Mouse (Mus musculus): ENCODE data around the gene Znrf2. TPM values are rescaled to one million over a fixed set of nuclear protein-coding genes. Genes with fewer than 3 reads are reported as not detected.

Gene Znrf2
- total and polyA plus RNA-seq, 3 experiments: 16.0 to 26.9 (median 18.3) TPM

DNA sequence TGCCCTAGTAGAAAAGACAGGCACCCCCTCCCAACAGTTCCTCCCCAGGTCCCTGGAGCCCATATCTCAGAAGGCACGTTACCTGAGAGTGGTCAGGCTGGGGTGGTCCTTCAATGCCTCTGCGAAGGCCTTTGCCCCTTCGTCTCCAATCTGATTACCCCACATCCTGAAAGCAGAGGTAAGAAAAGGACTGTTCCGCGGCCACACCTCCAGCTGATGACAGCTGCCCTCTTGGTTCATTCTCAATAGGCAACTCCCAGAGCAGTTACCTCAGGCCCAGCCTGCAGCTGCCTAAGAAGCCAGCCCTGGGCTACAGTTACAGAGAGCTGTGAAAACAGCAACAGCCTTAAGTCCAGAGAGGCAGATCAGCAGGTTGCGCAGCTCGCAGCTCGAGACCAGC, 117.6 kb downstream of the Znrf2 start:
- Histone ChIP-seq H3K27me3 (replicated peaks) (no peaks in the 10 kb centered on the region), H3K9me3 (replicated peaks; ENCODE audit: low read length) (no peaks in the 10 kb centered on the region), H3K36me3 (replicated peaks in 1 of 2; ENCODE audit: control insufficient read depth in 1 of 2, insufficient read depth in 1 of 2, low read length in 1 of 2) (no peaks in the 10 kb centered on the region), H3K4me1 (ENCODE audit: control insufficient read depth in 1 of 2, insufficient read depth in 2 of 2) (peaks cover 0 to 21% of the 10 kb centered on the region in 2 experiments; a peak in 2 of 4 replicates), H3K9ac (ENCODE audit: insufficient read depth, low read depth) (no peak overlapping the region), H3K4me3 (replicated peaks in 1 of 3; ENCODE audit: low read depth in 2 of 3, low read length in 2 of 3, poor library complexity in 1 of 3) (no peak overlapping the region), H3K79me2 (replicated peaks; ENCODE audit: control insufficient read depth, extremely low read depth, insufficient read depth, poor library complexity, severe bottlenecking) (no peaks in the 10 kb centered on the region), H3K4me2 (ENCODE audit: insufficient read depth, low read depth, poor library complexity, severe bottlenecking) (no peak overlapping the region), H3K27ac (ENCODE audit: insufficient read depth, low read depth) (no peak overlapping the region)
- no peak for TF ChIP-seq MAFK (IDR thresholded peaks at IDR 0.05; ENCODE audit: insufficient replicate concordance, low read length)
- TF ChIP-seq ELF1 (IDR thresholded peaks at IDR 0.05; ENCODE audit: low read depth, low read length): no peak
- no peak for TF ChIP-seq HCFC1 (IDR thresholded peaks at IDR 0.05; ENCODE audit: low read depth, low read length)
- TF ChIP-seq JUN (IDR thresholded peaks at IDR 0.05; ENCODE audit: insufficient read depth, low read depth, low read length): no peak
- no peak for TF ChIP-seq MYC (IDR thresholded peaks at IDR 0.05; ENCODE audit: low read depth, low read length)
- no peak for TF ChIP-seq TCF12 (IDR thresholded peaks at IDR 0.05; ENCODE audit: low read depth, low read length)
- TF ChIP-seq SMC3 (IDR thresholded peaks at IDR 0.05; ENCODE audit: low read depth, low read length): no peak
- no peak for TF ChIP-seq GABPA (IDR thresholded peaks at IDR 0.05; ENCODE audit: insufficient replicate concordance, low read depth, low read length)
- TF ChIP-seq MAZ (IDR thresholded peaks at IDR 0.05; ENCODE audit: low read depth, low read length): no peak
- no peak for TF ChIP-seq ZC3H11A (IDR thresholded peaks at IDR 0.05; ENCODE audit: low read depth, low read length)
- DNase-seq (ENCODE audit: extremely low read depth): no peak
- dilution Hi-C loops (cut with MboI; ENCODE audit: extremely low pct_ligation_motif_present, extremely low pct_unique_long_range_greater_than_20kb, low sequenced_read_pairs): no loop called here
- in situ Hi-C loops (cut with MboI; ENCODE audit: low pct_ligation_motif_present, low pct_unique_long_range_greater_than_20kb, low sequenced_read_pairs): no loop called here

DNA sequence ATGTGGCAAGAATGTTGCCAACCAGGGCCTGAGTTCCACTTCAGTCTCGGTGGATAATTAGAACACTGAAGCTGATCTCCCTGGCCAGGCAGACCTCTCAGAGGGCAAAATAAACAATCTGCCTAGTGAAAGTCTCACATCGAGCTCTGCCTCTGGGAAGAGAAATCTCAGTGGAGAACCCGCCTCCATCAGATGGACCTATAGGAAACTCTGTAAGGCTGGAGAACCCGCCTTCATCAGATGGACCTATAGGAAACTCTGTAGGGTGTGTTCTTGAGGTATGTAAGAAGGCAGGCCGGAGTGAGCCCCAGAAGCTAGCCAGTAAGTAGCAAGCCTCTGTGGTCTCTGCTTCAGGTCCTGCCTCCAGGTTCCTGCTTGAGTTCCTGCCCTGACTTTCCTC, 118.2 kb downstream of the Znrf2 start:
- Histone ChIP-seq H3K4me2 (ENCODE audit: insufficient read depth, low read depth, poor library complexity, severe bottlenecking) (no peak overlapping the region), H3K4me1 (ENCODE audit: control insufficient read depth in 1 of 2, insufficient read depth in 2 of 2) (peaks cover 0 to 24% of the 10 kb centered on the region in 2 experiments; a peak in 2 of 4 replicates), H3K9me3 (replicated peaks; ENCODE audit: low read length) (no peaks in the 10 kb centered on the region), H3K4me3 (replicated peaks in 1 of 3; ENCODE audit: low read depth in 2 of 3, low read length in 2 of 3, poor library complexity in 1 of 3) (no peak overlapping the region), H3K79me2 (replicated peaks; ENCODE audit: control insufficient read depth, extremely low read depth, insufficient read depth, poor library complexity, severe bottlenecking) (no peaks in the 10 kb centered on the region), H3K27me3 (replicated peaks) (no peaks in the 10 kb centered on the region), H3K9ac (ENCODE audit: insufficient read depth, low read depth) (no peak overlapping the region), H3K36me3 (replicated peaks in 1 of 2; ENCODE audit: control insufficient read depth in 1 of 2, insufficient read depth in 1 of 2, low read length in 1 of 2) (no peaks in the 10 kb centered on the region), H3K27ac (ENCODE audit: insufficient read depth, low read depth) (no peak overlapping the region)
- DNase-seq (ENCODE audit: extremely low read depth): no peak
- dilution Hi-C loops (cut with MboI; ENCODE audit: extremely low pct_ligation_motif_present, extremely low pct_unique_long_range_greater_than_20kb, low sequenced_read_pairs): no loop called here
- in situ Hi-C loops (cut with MboI; ENCODE audit: low pct_ligation_motif_present, low pct_unique_long_range_greater_than_20kb, low sequenced_read_pairs): no loop called here
- TF ChIP-seq POLR2AphosphoS2 (IDR thresholded peaks at IDR 0.05; ENCODE audit: low read depth, low read length) (no peak), PAX5 (IDR thresholded peaks at IDR 0.05; ENCODE audit: low read length) (no peak), CTCF (conservative IDR thresholded peaks at IDR 0.05 in 1 of 2, IDR thresholded peaks at IDR 0.05 in 1 of 2; ENCODE audit: low read depth in 2 of 2, low read length in 2 of 2) (no peak), RAD21 (IDR thresholded peaks at IDR 0.05; ENCODE audit: low read depth, low read length) (no peak), USF2 (conservative IDR thresholded peaks at IDR 0.05; ENCODE audit: low read depth, low read length) (no peak), MYC (IDR thresholded peaks at IDR 0.05; ENCODE audit: low read depth, low read length) (no peak), ZKSCAN1 (IDR thresholded peaks at IDR 0.05; ENCODE audit: borderline replicate concordance, low read depth, low read length) (no peak), HCFC1 (IDR thresholded peaks at IDR 0.05; ENCODE audit: low read depth, low read length) (no peak), MAFK (IDR thresholded peaks at IDR 0.05; ENCODE audit: insufficient replicate concordance, low read length) (no peak), ZNF384 (IDR thresholded peaks at IDR 0.05; ENCODE audit: low read depth, low read length) (no peak), TBP (conservative IDR thresholded peaks at IDR 0.05; ENCODE audit: low read depth, low read length) (no peak), UBTF (IDR thresholded peaks at IDR 0.05; ENCODE audit: low read depth, low read length) (no peak)

Data from CH12.LX (cell line).